Mouse (Mus musculus) limb, embryonic 12.5 days (tissue): ENCODE data around the gene Hes5. TPM values are rescaled to one million over a fixed set of nuclear protein-coding genes. Genes with fewer than 3 reads are reported as not detected.

Experiments used
- ATAC-seq: fragments of 200-750 bp; cut with Nextera tagmentation; 2 replicates; pipeline ENCODE4 v1.8.0; 2017; ENCODE audit warnings: low read depth, moderate TSS enrichment; ENCODE audit not compliant: insufficient number of reproducible peaks, insufficient read depth, low FRiP score, low TSS enrichment
- H3K27ac ChIP-seq: fragments of 300-500 bp; sonication (generic); 2 replicates; pipeline ENCODE4 v1.5.1; 2016; ENCODE audit warnings: mild to moderate bottlenecking, moderate library complexity
- H3K27me3 ChIP-seq: fragments of 300-500 bp; sonication (generic); 2 replicates; pipeline ENCODE4 v1.6.1; 2016; ENCODE audit warnings: mild to moderate bottlenecking, moderate library complexity
- H3K36me3 ChIP-seq: fragments of 300-500 bp; sonication (generic); 2 replicates; pipeline ENCODE4 v1.6.1; 2016; ENCODE audit warnings: mild to moderate bottlenecking, moderate library complexity
- H3K4me1 ChIP-seq: fragments of 300-500 bp; sonication (generic); replicated peaks from 2 replicates; pipeline ENCODE4 v1.6.1; 2016
- H3K4me2 ChIP-seq: fragments of 300-500 bp; sonication (generic); 2 replicates; pipeline ENCODE4 v1.6.1; 2016; ENCODE audit warnings: mild to moderate bottlenecking, moderate library complexity
- H3K4me3 ChIP-seq: fragments of 300-500 bp; sonication (generic); replicated peaks from 2 replicates; pipeline ENCODE4 v1.5.1; 2016; ENCODE audit warnings: mild to moderate bottlenecking
- H3K9ac ChIP-seq: fragments of 300-500 bp; sonication (generic); replicated peaks from 2 replicates; pipeline ENCODE4 v1.6.1; 2016; ENCODE audit warnings: mild to moderate bottlenecking, moderate library complexity
- H3K9me3 ChIP-seq: fragments of 300-500 bp; sonication (generic); 2 replicates; pipeline ENCODE4 v1.6.1; 2016; ENCODE audit warnings: mild to moderate bottlenecking, moderate library complexity
- WGBS: fragments of 180-500 bp; shearing (Covaris S2); methylation state at CpG from one replicate; pipeline ENCODE4 v1.1.7; 2016; 5-methylcytosine and 5-hydroxymethylcytosine counted together
- polyA plus RNA-seq: library from polyadenylated mRNA; unstranded; fragments of >200 nt; fragmentation: Nextera tagmentation; extraction: Ambion mirVana; gene quantifications from 2 replicates; pipeline ENCODE4 v1.2.1, GENCODE M21; 2016

The Hes5 gene
- polyA plus RNA-seq, 1 experiment from 2014 or later: 1.1 TPM

DNA sequence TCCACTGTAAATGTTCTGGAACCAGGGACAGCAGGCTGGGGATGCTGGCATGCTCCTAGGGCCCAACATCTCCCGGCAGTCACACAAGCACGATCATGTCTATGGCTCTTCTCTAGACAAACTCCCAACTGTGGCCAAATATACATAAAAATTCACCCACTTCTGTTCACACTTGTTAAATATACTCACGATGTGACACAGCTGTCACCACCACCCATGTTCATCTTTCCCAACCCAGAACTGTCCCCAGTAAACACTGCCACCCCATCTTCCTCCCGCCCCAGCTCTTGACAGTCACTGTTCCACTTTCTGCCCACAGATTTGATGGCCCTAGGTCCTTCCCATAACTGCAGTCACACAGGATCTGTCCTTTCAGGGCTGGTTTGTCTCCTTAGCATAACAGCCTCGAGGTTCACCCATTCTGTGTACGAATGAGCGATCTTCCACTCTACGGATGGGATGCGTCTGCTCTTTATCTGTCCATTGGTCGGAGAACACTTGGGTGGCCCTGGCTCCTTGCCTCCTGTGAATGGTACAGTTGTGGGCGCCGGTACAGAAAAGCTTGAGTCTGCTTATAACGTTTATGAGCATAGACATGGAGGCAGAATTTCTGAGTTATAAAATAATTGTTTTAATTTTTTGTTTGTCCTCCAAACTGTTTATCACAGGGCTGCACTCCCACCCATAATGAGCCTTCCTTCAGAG, 3.3 kb upstream of the Hes5 start:
- Histone ChIP-seq H3K27ac (no peak overlapping the region), H3K9me3 (no peaks in the 10 kb centered on the region), H3K9ac (no peak overlapping the region), H3K4me2 (peak overlapping the region; percentile 52), H3K36me3 (no peaks in the 10 kb centered on the region), H3K27me3 (peaks cover 98% of the 10 kb centered on the region), H3K4me1 (peaks cover 62% of the 10 kb centered on the region), H3K4me3 (no peak overlapping the region)
- WGBS: 60% methylated on average over 13 of the region's 13 CpGs
- no peak for ATAC-seq

DNA sequence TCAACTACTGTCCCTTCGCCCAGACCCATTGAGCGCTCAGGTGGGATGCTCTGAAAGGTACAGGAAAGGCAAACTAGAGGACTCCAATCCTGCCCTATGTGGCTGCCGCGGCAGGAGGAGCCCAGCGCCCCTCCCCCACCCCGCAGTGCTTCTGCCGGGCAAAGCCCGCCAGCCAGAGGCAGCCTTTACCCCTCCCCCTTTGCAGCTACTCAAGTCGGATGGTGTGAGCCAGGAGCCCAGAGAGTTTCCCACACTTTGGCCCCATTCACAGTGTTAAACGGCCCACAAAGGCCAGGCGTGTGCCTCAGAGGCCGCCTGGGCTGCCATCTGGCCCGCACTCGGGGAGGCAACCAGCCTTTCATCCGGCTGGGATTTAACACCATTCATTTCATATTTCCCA, 2.6 kb upstream of the Hes5 start:
- 1% methylated on average over 15 of the region's 15 CpGs for WGBS
- no peaks in the 10 kb centered on the region for H3K36me3 ChIP-seq
- H3K9me3 ChIP-seq: no peaks in the 10 kb centered on the region
- peak overlapping the region; percentile 52 for H3K4me2 ChIP-seq
- 0 out of 2 replicates have a peak overlapping the region, but pooled peaks have one; percentile 35 for H3K27ac ChIP-seq
- H3K4me3 ChIP-seq: peak overlapping the region; percentile 20
- H3K4me1 ChIP-seq: peaks cover 63% of the 10 kb centered on the region
- peak overlapping the region; percentile 37; the same call in 1 of the 2 replicates for H3K9ac ChIP-seq
- peaks cover 98% of the 10 kb centered on the region for H3K27me3 ChIP-seq
- ATAC-seq: peak; percentile 38; the same call in 1 of the 2 replicates

DNA sequence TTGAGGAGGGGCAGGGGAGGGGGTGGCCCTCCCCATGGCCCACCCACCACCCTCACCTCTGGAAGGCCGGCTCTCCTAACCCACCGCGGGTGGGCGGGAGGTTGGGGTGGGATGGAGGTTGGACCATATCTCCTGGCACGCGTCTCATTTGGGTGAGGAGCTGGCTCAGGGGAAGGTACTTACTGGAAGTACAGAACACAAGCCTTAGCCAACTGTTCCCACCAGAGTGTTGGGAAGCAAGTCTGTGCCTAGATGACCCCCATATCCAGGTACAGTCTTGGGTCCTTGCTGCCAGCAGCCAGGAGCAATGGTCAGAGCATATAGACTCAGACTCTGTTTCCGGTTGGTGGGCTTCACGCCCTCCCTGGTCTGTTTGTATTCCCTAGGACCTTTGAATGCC, 2.1 kb upstream of the Hes5 start:
- WGBS: 16% methylated on average over 8 of the region's 8 CpGs
- H3K4me1 ChIP-seq: peaks cover 64% of the 10 kb centered on the region
- H3K4me3 ChIP-seq: peak overlapping the region; percentile 20; the same call in 1 of the 2 replicates

DNA sequence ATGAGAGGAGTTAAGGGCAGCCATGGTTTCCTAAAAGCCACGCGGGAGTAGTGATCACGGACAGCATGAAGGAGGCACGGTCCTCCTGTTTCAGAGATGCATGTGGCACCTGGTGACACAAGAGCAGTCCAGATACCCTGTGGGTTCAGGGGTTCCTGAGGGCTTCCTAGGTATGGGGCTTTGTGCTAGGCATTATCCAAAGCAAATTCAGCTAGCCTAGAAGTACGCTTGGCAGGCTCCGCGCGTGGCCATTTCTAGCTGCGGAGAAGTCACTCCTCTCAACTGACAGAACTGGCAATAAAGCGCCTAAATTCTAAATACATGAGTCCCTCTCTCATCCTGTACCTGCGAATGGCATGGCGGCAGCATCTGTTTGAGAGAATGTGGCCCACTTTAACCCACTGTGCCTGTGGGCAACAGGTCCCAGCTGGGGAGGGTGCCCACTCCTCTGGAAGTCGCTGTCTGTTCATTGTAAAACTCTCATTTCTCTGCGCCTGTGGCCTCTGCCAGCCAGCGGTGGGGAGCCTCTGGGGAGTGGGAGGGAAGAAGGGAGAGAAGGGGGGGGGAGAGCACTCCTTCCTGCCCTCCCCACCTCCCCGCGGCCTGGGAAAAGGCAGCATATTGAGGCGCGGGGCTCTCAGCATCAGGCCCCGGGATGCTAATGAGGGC, 568 bp upstream of the Hes5 start:
- Histone ChIP-seq H3K4me2 (peak overlapping the region; percentile 89), H3K9me3 (no peaks in the 10 kb centered on the region), H3K9ac (peak overlapping the region; percentile 53; the same call in 1 of the 2 replicates), H3K4me1 (peaks cover 70% of the 10 kb centered on the region), H3K4me3 (peak overlapping the region; percentile 46), H3K27me3 (peaks cover 84% of the 10 kb centered on the region), H3K36me3 (no peaks in the 10 kb centered on the region), H3K27ac (no peak overlapping the region)
- WGBS: 23% methylated on average over 20 of the region's 20 CpGs
- no peak for ATAC-seq

More for the DNA sequence above, 2.1 kb upstream of the Hes5 start:
- Histone ChIP-seq H3K4me2 (peak overlapping the region; percentile 52), H3K9me3 (no peaks in the 10 kb centered on the region), H3K36me3 (no peaks in the 10 kb centered on the region), H3K9ac (no peak overlapping the region), H3K27me3 (peaks cover 98% of the 10 kb centered on the region), H3K27ac (0 out of 2 replicates have a peak overlapping the region, but pooled peaks have one; percentile 35)
- ATAC-seq: no peak

DNA sequence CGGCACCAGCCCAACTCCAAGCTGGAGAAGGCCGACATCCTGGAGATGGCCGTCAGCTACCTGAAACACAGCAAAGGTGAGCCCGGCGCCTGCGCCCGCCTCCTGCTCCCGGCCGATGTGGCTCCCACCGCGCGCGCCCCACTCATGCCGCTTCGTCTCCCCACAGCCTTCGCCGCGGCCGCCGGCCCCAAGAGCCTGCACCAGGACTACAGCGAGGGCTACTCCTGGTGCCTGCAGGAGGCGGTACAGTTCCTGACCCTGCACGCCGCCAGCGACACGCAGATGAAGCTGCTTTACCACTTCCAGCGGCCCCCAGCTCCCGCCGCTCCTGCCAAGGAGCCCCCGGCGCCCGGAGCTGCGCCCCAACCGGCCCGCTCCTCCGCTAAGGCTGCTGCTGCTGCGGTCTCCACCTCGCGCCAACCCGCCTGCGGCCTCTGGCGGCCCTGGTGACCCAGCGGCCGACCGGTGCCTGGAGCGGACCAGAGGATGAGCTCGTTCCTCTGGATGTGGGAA, 559 bp downstream of the Hes5 start:
- peaks cover 79% of the 10 kb centered on the region for H3K4me1 ChIP-seq
- peaks cover 6% of the 10 kb centered on the region for H3K36me3 ChIP-seq
- H3K4me2 ChIP-seq: peak overlapping the region; percentile 89
- peaks cover 72% of the 10 kb centered on the region for H3K27me3 ChIP-seq
- peak overlapping the region; percentile 53 for H3K9ac ChIP-seq
- WGBS: under 1% methylated on average over 47 of the region's 47 CpGs
- no peak for ATAC-seq
- no peak overlapping the region for H3K27ac ChIP-seq
- H3K4me3 ChIP-seq: peak overlapping the region; percentile 46
- H3K9me3 ChIP-seq: no peaks in the 10 kb centered on the region

DNA sequence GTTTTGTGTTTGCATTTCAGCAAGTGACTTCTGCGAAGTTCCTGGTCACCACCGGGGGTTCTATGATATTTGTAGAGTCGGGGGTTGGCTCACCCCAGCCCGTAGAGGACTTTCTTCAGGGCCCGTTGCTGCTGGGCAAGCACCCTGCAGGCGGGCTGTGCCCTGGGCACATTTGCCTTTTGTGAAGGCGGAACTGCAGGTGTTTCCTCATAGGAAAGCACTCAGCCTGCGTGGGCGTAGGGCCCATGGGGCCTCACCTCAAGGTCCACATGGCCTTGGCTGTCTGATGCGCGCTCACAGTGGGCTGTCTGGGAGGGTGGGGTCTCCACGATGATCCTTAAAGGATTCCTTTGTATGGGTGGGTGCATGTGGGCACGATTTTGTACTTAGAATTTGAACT, 1.2 kb downstream of the Hes5 start:
- H3K4me1 ChIP-seq: peaks cover 77% of the 10 kb centered on the region
- no peak for ATAC-seq
- no peak overlapping the region for H3K9ac ChIP-seq
- peak overlapping the region; percentile 89 for H3K4me2 ChIP-seq
- H3K27me3 ChIP-seq: peaks cover 67% of the 10 kb centered on the region
- 20% methylated on average over 13 of the region's 13 CpGs for WGBS
- no peak overlapping the region for H3K27ac ChIP-seq
- H3K9me3 ChIP-seq: no peaks in the 10 kb centered on the region
- H3K4me3 ChIP-seq: peak overlapping the region; percentile 46
- peaks cover 8% of the 10 kb centered on the region for H3K36me3 ChIP-seq

DNA sequence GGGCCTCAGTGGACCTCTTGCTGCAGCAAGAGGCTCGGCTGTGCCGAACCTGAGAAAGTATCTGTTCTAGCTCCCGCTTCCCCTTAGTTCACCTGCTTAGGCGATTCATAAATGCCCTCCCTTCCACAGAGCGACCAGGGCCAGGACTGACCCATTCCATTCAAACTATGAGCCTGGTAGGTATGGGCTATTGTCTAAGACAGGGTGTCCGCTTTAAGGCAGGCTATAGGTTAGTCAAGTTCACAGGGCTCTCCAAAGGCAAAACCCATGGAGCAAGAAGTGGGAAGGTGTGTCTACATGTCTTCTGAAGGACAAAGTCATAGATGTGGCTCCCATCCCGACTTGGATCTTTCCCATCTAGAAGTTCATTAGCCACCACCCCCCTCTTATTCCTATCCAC, 2.0 kb downstream of the Hes5 start:
- H3K27ac ChIP-seq: no peak overlapping the region
- H3K36me3 ChIP-seq: peaks cover 8% of the 10 kb centered on the region
- H3K4me1 ChIP-seq: peaks cover 70% of the 10 kb centered on the region
- H3K9ac ChIP-seq: no peak overlapping the region
- H3K9me3 ChIP-seq: no peaks in the 10 kb centered on the region
- H3K4me2 ChIP-seq: no peak overlapping the region
- no peak overlapping the region for H3K4me3 ChIP-seq
- H3K27me3 ChIP-seq: peaks cover 60% of the 10 kb centered on the region
- no peak for ATAC-seq
- 83% methylated on average over 7 of the region's 7 CpGs for WGBS

DNA sequence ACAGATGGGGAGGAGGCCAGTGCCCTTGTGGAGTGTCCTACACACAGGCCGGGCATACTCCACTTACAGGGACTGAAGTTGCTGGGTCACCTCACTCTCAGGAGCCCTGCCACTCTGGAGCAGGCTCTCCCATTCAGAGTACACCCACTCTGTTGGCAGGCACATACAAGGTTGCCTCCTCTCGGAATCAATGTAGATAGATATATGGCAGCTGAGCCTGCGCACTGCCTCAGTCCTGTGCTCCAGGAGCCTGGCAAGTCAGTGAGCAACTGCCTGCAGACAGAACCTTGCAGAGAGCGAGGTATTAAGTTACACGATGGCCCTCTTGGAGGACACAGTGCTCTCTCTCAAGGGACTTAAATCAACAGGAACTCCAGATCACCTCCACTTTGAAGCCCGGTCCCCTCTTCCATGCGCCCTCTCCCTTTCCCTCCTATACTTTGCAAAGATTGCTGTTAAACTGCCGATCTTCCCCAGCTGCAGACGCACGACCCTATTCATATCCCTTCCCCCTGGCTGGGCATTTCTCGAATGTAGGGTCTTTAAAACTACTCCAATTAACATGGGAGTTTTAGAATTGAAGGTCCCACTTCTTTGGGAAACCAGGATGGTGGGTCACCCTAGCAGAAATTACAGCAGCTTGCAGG, 2.6 kb downstream of the Hes5 start:
- Histone ChIP-seq H3K36me3 (peaks cover 8% of the 10 kb centered on the region), H3K27ac (no peak overlapping the region), H3K4me3 (peak overlapping the region; percentile 91), H3K9ac (0 out of 2 replicates have a peak overlapping the region, but pooled peaks have one; percentile 12), H3K4me2 (peak overlapping the region; percentile 75), H3K9me3 (no peaks in the 10 kb centered on the region), H3K4me1 (peaks cover 63% of the 10 kb centered on the region), H3K27me3 (peaks cover 54% of the 10 kb centered on the region)
- 18% methylated on average over 11 of the region's 11 CpGs for WGBS
- ATAC-seq: no peak

DNA sequence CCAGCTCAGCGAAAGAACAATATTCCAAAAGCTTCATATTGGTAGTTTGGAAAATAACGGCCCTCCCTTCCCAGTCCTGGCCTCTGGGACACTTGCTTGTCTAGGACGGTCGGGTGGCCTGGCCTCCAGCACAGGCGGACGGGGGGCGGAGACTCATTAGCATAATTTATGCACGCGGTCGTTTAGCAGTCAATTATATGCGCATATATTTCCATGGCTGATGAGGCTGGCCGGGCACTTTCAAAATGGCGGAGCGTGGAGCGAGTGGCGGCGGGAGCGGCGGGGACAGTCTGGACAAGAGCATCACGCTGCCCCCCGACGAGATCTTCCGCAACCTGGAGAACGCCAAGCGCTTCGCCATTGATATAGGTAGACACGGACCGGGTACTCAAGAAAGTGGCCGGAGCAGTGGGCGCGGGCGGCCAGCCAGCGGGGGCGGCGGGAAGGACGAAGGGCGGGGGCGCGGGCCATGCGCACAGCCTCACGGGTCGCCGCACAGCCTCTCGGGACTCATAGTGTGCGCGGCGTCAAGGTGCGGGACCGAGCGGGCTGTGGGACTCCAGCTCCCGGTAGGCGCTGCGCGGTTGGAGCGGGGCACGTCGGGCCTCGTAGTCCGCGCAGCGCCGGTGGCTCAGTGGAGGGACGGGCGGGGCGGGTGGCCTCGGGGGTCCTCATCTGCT, 3.3 kb downstream of the Hes5 start, which contains the start of gene Pank4:
Pank4 (plus strand) TSS at position 223 of the 680 bp plus-strand sequence.
- H3K36me3 ChIP-seq: peaks cover 10% of the 10 kb centered on the region
- peak within 1 kb of the TSS; percentile 89 for H3K27ac ChIP-seq
- peak within 1 kb of the TSS; percentile 86 for H3K9ac ChIP-seq
- H3K9me3 ChIP-seq: no peaks in the 10 kb centered on the region
- 1% methylated on average over 66 of the region's 66 CpGs for WGBS
- peak within 1 kb of the TSS; percentile 91 for H3K4me3 ChIP-seq
- peak; percentile 88 for ATAC-seq
- peaks cover 56% of the 10 kb centered on the region for H3K4me1 ChIP-seq
- peak within 1 kb of the TSS; percentile 75 for H3K4me2 ChIP-seq
- peaks cover 46% of the 10 kb centered on the region for H3K27me3 ChIP-seq

DNA sequence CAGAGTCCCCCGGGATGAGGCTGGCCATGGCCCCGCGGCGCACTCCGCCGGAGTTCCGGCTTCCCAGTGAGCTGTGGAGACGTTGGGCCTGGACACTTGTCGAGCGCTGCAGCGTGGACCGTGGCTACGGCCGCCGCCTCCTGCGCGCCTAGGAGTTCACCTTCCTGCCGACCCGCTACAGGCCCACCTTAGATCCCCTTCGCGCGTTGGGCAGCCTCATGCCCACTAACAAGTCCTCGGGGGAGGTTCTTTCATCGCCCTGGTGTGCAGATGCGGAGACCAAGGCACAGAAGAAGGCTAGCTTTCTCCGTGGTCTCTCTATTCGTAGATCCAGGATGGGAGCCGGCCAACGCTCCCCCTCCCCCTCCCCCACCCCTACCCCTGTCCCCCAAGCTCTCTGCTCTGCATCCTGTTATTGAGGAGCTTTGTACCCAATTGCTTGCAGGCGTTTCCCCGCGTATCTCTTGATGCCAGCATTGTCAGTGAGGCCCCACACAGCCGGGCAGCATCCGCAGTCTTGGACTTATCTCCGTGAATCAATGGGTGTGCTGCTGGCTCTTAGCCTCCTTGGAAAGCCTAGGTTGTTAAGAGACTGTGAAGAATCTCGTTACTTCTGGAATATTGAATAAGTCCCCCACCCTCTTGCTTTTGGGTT, 4.0 kb downstream of the Hes5 start:
- WGBS: 2% methylated on average over 36 of the region's 36 CpGs
- no peaks in the 10 kb centered on the region for H3K9me3 ChIP-seq
- peaks cover 17% of the 10 kb centered on the region for H3K36me3 ChIP-seq

More for the DNA sequence above, 4.0 kb downstream of the Hes5 start:
- Histone ChIP-seq H3K27ac (peak overlapping the region; percentile 89), H3K4me1 (peaks cover 52% of the 10 kb centered on the region), H3K9ac (peak overlapping the region; percentile 86), H3K27me3 (peaks cover 40% of the 10 kb centered on the region), H3K4me3 (peak overlapping the region; percentile 91), H3K4me2 (peak overlapping the region; percentile 75)
- peak; percentile 40; the same call in 1 of the 2 replicates for ATAC-seq
